Mouse (Mus musculus) liver, embryonic 14.5 days (tissue): ENCODE data around the gene Gfra1.

Source experiments
- CTCF ChIP-seq: IDR thresholded peaks from 2 replicates; pipeline ENCODE4 v1.5.1; 2016; ENCODE audit warnings: antibody characterized with exemption, low read depth, control low read depth
- EP300 ChIP-seq: IDR thresholded peaks from 2 replicates; pipeline ENCODE4 v1.6.1; 2016; ENCODE audit warnings: antibody characterized with exemption, low read depth

- TF ChIP-seq CTCF (0 out of 2 replicates have a peak, but pooled peaks have one; percentile 11), EP300 (no peak)
These were observed at the start of gene Gfra1 for GRCm38 (mm10) chr19:58455496-58456061.
